Mouse (Mus musculus) forebrain, postnatal 0 days (tissue): ENCODE results near the gene Fabp6. TPM values are rescaled to one million over a fixed set of nuclear protein-coding genes. Genes with fewer than 3 reads are reported as not detected.

Experiments used
- ATAC-seq: fragments of 200-750 bp; cut with Nextera tagmentation; 2 replicates; pipeline ENCODE4 v1.8.0; 2017; ENCODE audit warnings: mild to moderate bottlenecking, moderate library complexity
- DNase-seq: peaks from one replicate; pipeline ENCODE4 v3.0.0-alpha.2; 2015
- H3K27ac ChIP-seq: fragments of 300-500 bp; sonication (generic); 2 replicates; pipeline ENCODE4 v1.5.1; 2014; ENCODE audit warnings: low read depth, mild to moderate bottlenecking, antibody characterized with exemption, low read length, moderate library complexity, mixed read lengths
- H3K27me3 ChIP-seq: fragments of 300-500 bp; sonication (generic); 2 replicates; pipeline ENCODE4 v1.6.1; 2014; ENCODE audit warnings: mild to moderate bottlenecking, low read length, mixed read lengths; ENCODE audit not compliant: insufficient read depth
- H3K36me3 ChIP-seq: fragments of 300-500 bp; sonication (generic); 2 replicates; pipeline ENCODE4 v1.6.1; 2014; ENCODE audit warnings: mild to moderate bottlenecking, moderate library complexity; ENCODE audit not compliant: insufficient read depth
- H3K4me1 ChIP-seq: fragments of 300-500 bp; sonication (generic); 2 replicates; pipeline ENCODE4 v1.6.1; 2014; ENCODE audit warnings: antibody characterized with exemption; ENCODE audit not compliant: insufficient read depth
- H3K4me2 ChIP-seq: fragments of 300-500 bp; sonication (generic); 2 replicates; pipeline ENCODE4 v1.6.1; 2014; ENCODE audit warnings: low read depth, mild to moderate bottlenecking, moderate library complexity
- H3K4me3 ChIP-seq: fragments of 300-500 bp; sonication (generic); 2 replicates; pipeline ENCODE4 v1.5.1; 2014; ENCODE audit warnings: low read depth, low read length, mixed read lengths
- H3K9ac ChIP-seq: fragments of 300-500 bp; sonication (generic); 2 replicates; pipeline ENCODE4 v1.6.1; 2014; ENCODE audit warnings: mild to moderate bottlenecking
- H3K9me3 ChIP-seq: fragments of 300-500 bp; sonication (generic); 2 replicates; pipeline ENCODE4 v1.6.1; 2016; ENCODE audit warnings: low read length
- CTCF ChIP-seq: sonication (generic); IDR thresholded peaks from 2 replicates; pipeline ENCODE4 v1.5.1; 2016; ENCODE audit warnings: antibody characterized with exemption, control low read depth, low read depth
- WGBS: fragments of 180-500 bp; shearing (Covaris S2); extraction: QIAGEN DNeasy Blood & Tissue Kit; methylation state at CpG from one replicate; pipeline ENCODE4 v1.1.7; 2014; 5-methylcytosine and 5-hydroxymethylcytosine counted together
- polyA plus RNA-seq: library from polyadenylated mRNA; unstranded; fragments of >200 nt; fragmentation: Nextera tagmentation; extraction: Ambion mirVana; gene quantifications from 2 replicates; pipeline ENCODE4 v1.2.1, GENCODE M21; 2015
- total RNA-seq: library from RNA; depleted of rRNA; stranded (reverse); fragments of >200 nt; gene quantifications from 2 replicates; pipeline ENCODE4 v1.2.3, GENCODE M21; 2014

Gene Fabp6
- total and polyA plus RNA-seq, 2 experiments from 2014 or later, result not detected

DNA sequence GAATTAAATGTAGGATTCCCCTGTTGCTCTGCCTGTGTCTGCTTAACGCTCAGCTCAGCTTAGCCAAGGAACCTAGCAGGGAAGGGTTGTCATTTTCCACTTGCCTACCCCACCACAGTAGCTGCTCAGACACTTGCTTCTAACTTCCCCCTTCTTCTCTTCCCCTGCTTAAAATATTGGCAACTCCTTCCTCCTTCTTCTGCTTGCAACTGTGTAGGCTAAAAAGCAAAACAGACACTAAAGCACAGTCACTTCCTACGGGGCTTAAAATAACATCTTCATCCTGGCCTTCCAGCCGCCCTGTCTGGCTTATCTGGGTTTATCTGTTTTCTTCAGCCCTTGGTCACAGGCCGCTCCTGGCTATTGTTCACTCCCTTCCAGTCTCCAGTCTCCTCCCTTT is 31.2 kb upstream of the Fabp6 start:
- Histone ChIP-seq H3K4me3 (no peak overlapping the region), H3K4me2 (no peak overlapping the region), H3K27me3 (no peaks in the 10 kb centered on the region), H3K9ac (no peak overlapping the region), H3K4me1 (peaks cover 6% of the 10 kb centered on the region; the same call in 1 of the 2 replicates), H3K27ac (no peak overlapping the region), H3K9me3 (no peaks in the 10 kb centered on the region), H3K36me3 (no peaks in the 10 kb centered on the region)
- DNase-seq, result no peak
- TF ChIP-seq CTCF, result no peak
- WGBS, result 51% methylated on average over 4 of the region's 4 CpGs
- ATAC-seq, result peak; percentile 23

DNA sequence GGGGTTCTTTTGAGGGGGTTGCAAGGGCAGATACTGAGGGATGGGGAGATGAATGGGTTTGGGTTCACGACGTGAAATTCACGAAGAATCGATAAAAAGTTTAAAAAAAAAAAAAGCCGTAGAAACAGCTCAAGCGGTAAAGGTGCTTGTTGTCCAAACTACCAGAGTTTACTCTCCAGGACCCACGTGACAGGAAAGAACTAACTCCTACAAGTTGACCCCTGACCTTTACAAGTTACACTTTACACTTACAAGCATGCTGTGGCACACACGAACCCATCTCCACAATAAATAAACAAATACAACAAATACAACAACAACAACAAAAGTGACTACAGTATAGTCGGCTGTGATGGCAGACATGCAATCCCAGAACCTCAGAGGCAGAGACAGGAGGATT is 30.3 kb upstream of the Fabp6 start:
- Histone ChIP-seq H3K4me1 (peaks cover 6% of the 10 kb centered on the region; the same call in 1 of the 2 replicates), H3K36me3 (no peaks in the 10 kb centered on the region), H3K9me3 (no peaks in the 10 kb centered on the region), H3K4me3 (no peak overlapping the region), H3K27me3 (no peaks in the 10 kb centered on the region), H3K27ac (no peak overlapping the region), H3K9ac (no peak overlapping the region), H3K4me2 (no peak overlapping the region)
- no peak for ATAC-seq
- 91% methylated on average over 9 of the region's 9 CpGs for WGBS
- no peak for DNase-seq
- no peak for TF ChIP-seq CTCF

DNA sequence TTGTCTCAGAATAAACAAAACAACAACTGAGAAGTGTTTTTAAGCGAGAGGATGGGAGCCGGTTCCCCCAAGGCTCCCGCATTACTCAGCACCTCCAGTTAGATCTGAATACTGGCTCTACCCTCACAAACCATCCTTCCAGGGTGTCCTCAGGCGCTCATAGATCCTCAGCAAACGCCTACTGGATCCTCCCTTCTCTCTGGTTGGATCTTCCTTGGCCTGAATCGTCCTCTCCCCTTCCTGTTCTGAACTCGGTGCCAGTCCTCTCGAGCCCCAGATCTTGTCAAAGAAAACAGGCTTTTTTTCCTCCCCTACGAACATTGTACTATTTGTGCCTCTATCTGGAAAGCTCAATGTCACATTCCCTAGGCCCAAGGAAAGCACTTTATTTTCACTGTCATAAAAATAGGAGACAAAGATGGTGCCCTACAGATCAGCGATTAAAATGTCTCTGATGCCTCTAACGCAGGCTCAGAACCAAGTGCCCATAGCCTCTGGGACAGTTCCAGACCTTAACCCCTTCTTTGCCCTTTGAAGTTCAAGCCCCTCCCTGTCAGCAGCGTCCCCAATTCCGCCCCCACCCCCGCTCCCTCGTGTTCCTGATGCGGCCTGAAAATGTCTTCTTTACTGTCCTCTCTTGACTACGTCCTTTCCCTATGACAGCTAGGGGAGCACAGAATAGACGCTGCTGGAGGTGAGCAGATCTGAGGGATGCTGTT is 25.7 kb upstream of the Fabp6 start:
- Histone ChIP-seq H3K36me3 (no peaks in the 10 kb centered on the region), H3K9me3 (no peaks in the 10 kb centered on the region), H3K4me2 (peak overlapping the region; percentile 45), H3K4me1 (no peaks in the 10 kb centered on the region), H3K9ac (no peak overlapping the region), H3K27ac (peak overlapping the region; percentile 50), H3K4me3 (no peak overlapping the region), H3K27me3 (no peaks in the 10 kb centered on the region)
- peak; percentile 33 for DNase-seq
- no peak for TF ChIP-seq CTCF
- peak; percentile 63 for ATAC-seq
- WGBS, result 30% methylated on average over 18 of the region's 18 CpGs

DNA sequence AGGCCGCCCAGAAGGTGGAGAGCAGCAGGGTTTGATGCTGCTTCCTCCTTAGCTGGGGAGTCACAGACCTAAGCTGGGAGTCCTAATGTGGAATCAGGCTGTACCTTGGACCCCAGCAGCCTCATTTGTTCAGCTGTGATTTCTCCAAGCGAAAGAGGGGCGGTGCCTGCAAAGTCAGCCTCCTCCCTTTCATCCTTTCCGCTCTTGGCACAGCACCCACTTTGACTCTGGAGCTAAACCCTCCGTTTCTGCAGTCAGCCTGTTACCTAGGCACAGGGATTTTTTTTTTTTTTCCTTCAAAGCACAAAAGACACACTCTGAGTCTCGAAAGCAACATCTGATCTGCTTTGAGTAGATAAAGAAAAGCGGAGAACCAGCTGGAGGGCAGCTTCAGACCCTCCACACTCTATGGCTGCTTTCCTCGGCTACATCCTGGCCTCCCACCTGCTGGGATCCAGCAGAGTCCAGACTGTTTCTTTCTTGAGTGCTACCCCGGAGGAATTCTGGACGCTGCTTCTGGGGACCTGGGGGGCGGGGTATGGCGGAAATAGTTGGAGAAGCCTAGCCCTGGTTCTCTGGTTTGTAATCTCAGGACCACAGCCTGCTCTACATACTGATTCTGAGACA is 25.1 kb upstream of the Fabp6 start:
- TF ChIP-seq CTCF, result no peak
- DNase-seq (peak; percentile 69), ATAC-seq (peak; percentile 67)
- Histone ChIP-seq H3K4me3 (peak overlapping the region; percentile 6; the same call in 1 of the 2 replicates), H3K9me3 (no peaks in the 10 kb centered on the region), H3K36me3 (no peaks in the 10 kb centered on the region), H3K9ac (no peak overlapping the region), H3K27me3 (no peaks in the 10 kb centered on the region), H3K4me1 (no peaks in the 10 kb centered on the region), H3K4me2 (peak overlapping the region; percentile 45), H3K27ac (peak overlapping the region; percentile 50)
- 5% methylated on average over 12 of the region's 12 CpGs for WGBS

DNA sequence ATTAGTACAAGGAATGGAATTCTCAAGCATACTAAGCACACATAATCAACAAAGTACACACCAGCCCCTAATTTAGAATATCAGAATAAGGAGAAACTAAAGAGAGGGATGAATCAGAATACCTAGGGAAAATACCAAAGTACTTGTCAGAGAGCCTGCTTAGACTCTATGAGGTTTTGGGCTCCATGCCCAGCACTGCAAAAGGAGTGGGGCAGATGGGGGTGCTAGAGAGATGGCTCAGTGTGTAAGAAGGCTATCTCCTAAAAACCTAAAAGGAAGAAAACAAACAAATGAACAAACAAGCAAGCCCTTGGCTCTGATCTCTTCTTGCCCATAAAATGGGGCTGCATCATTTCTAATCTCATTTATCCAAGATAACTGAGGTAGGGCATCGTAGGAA is 23.0 kb upstream of the Fabp6 start:
- Histone ChIP-seq H3K4me3 (no peak overlapping the region), H3K27me3 (no peaks in the 10 kb centered on the region), H3K36me3 (no peaks in the 10 kb centered on the region), H3K9ac (no peak overlapping the region), H3K4me2 (no peak overlapping the region), H3K9me3 (no peaks in the 10 kb centered on the region), H3K4me1 (no peaks in the 10 kb centered on the region), H3K27ac (no peak overlapping the region)
- ATAC-seq (no peak), DNase-seq (peak; percentile 17)
- no peak for TF ChIP-seq CTCF
- 94% methylated on average over 1 of the region's 1 CpGs for WGBS

DNA sequence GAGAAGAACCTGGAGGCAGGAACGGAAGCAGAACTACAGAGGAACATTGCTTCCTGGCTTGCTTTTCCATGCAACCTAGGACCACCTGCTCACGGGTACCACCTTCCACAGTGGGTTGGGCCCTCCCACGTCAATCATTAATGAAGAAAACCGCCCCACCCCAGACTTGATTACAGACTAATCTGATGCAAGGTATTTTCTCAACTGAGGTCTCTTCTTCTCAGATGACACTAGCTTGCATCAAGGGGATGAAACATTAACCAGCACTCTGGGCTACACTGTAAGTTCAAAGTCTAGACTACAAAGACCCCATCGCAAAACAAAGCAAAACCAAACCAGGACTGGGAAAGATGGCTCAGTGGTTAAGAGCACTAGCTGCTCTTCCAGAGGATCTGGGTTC is 20.4 kb upstream of the Fabp6 start:
- no peaks in the 10 kb centered on the region for H3K9me3 ChIP-seq
- no peaks in the 10 kb centered on the region for H3K36me3 ChIP-seq
- no peak overlapping the region for H3K4me3 ChIP-seq
- H3K4me2 ChIP-seq, result no peak overlapping the region
- TF ChIP-seq CTCF, result no peak
- H3K4me1 ChIP-seq, result peaks cover 7% of the 10 kb centered on the region
- no peaks in the 10 kb centered on the region for H3K27me3 ChIP-seq
- DNase-seq (no peak), ATAC-seq (no peak)
- WGBS, result 91% methylated on average over 5 of the region's 5 CpGs
- H3K9ac ChIP-seq, result no peak overlapping the region
- no peak overlapping the region for H3K27ac ChIP-seq

DNA sequence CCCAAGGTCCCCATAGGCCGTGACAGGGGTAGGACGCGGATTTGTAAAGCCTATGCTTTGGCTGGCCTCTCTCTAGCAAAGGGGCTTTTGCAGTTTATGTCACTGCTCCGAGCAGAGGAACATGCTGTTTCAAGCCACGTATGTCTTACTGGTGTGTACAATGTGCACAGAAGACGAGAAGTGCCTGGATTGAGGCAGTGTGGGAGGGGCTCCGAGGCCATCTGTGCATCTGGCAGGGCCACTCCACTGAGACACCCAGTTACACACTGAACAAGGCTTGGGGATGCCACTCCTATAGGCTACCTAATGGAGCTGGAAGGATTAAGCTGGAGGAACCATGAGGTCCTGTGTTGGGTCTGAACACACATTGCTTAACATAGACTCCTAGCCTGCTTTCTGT is 17.1 kb upstream of the Fabp6 start:
- WGBS, result 46% methylated on average over 7 of the region's 7 CpGs
- no peaks in the 10 kb centered on the region for H3K27me3 ChIP-seq
- peaks cover 7% of the 10 kb centered on the region for H3K4me1 ChIP-seq
- H3K9me3 ChIP-seq, result no peaks in the 10 kb centered on the region
- no peak overlapping the region for H3K9ac ChIP-seq
- DNase-seq, result peak; percentile 8
- H3K27ac ChIP-seq, result peak overlapping the region; percentile 35; the same call in 1 of the 2 replicates
- H3K4me3 ChIP-seq, result no peak overlapping the region
- H3K4me2 ChIP-seq, result no peak overlapping the region
- TF ChIP-seq CTCF, result no peak
- H3K36me3 ChIP-seq, result no peaks in the 10 kb centered on the region
- peak; percentile 67 for ATAC-seq
